Mouse (Mus musculus) CH12.LX (cell line): ENCODE data around the gene Zfyve19. TPM values are rescaled to one million over a fixed set of nuclear protein-coding genes. Genes with fewer than 3 reads are reported as not detected.

Source experiments
- DNase-seq: peaks from one replicate; pipeline ENCODE4 v3.0.0-alpha.2; 2013; ENCODE audit errors: extremely low read depth
- H3K27ac ChIP-seq: 2 replicates; pipeline ENCODE4 v1.5.1; 2012; ENCODE audit warnings: low read depth, mild to moderate bottlenecking, control low read depth, moderate library complexity; ENCODE audit not compliant: insufficient read depth
- H3K27me3 ChIP-seq: replicated peaks from 2 replicates; pipeline ENCODE3; 2012; ENCODE audit warnings: inconsistent platforms
- H3K36me3 ChIP-seq, 2 experiments: replicated peaks in 1 of 2; 2 replicates each; pipeline versions ENCODE3 to v1.6.1; 2012; ENCODE audit warnings: inconsistent platforms in 1 of 2, low read length in 1 of 2, mild to moderate bottlenecking in 1 of 2, mixed read lengths in 1 of 2, moderate library complexity in 1 of 2; ENCODE audit not compliant: control insufficient read depth in 1 of 2, insufficient read depth in 1 of 2
- H3K4me1 ChIP-seq, 2 experiments: 2 replicates each; pipeline ENCODE4 v1.6.1; 2012; ENCODE audit warnings: inconsistent platforms in 1 of 2, moderate library complexity in 1 of 2; ENCODE audit not compliant: insufficient read depth in 2 of 2, control insufficient read depth in 1 of 2
- H3K4me2 ChIP-seq: 2 replicates; pipeline ENCODE4 v1.6.1; 2012; ENCODE audit warnings: low read depth, mild to moderate bottlenecking, control low read depth; ENCODE audit not compliant: poor library complexity, insufficient read depth, severe bottlenecking
- H3K4me3 ChIP-seq, 3 experiments: fragments of 150-350 bp in 1 of 3; sonication (generic) in 1 of 3; replicated peaks in 1 of 3; 2 replicates each; pipeline versions ENCODE3 to v1.5.1; 2011 to 2012; ENCODE audit warnings: low read depth in 2 of 3, low read length in 2 of 3, mild to moderate bottlenecking in 2 of 3, moderate library complexity in 2 of 3, control low read depth in 1 of 3, improper control_type of control experiment in 1 of 3, inconsistent platforms in 1 of 3, mixed read lengths in 1 of 3; ENCODE audit not compliant: poor library complexity in 1 of 3
- H3K79me2 ChIP-seq: replicated peaks from 2 replicates; pipeline ENCODE4 v1.6.1; 2012; ENCODE audit warnings: mild to moderate bottlenecking, moderate library complexity; ENCODE audit not compliant: control insufficient read depth, poor library complexity, insufficient read depth, severe bottlenecking; ENCODE audit errors: extremely low read depth
- H3K9ac ChIP-seq: 2 replicates; pipeline ENCODE4 v1.6.1; 2012; ENCODE audit warnings: low read depth, mild to moderate bottlenecking, control low read depth, moderate library complexity; ENCODE audit not compliant: insufficient read depth
- H3K9me3 ChIP-seq: replicated peaks from 2 replicates; pipeline ENCODE3; 2012; ENCODE audit warnings: low read length, inconsistent platforms, mixed read lengths
- BHLHE40 ChIP-seq: IDR thresholded peaks from 2 replicates; pipeline ENCODE4 v1.6.1; 2011; ENCODE audit warnings: mild to moderate bottlenecking, low read depth, low read length, improper control_type of control experiment
- CHD1 ChIP-seq: IDR thresholded peaks from 2 replicates; pipeline ENCODE4 v1.6.1; 2012; ENCODE audit warnings: low read depth, low read length, improper control_type of control experiment, inconsistent platforms
- CHD2 ChIP-seq: IDR thresholded peaks from 2 replicates; pipeline ENCODE4 v1.6.1; 2011; ENCODE audit warnings: low read length, improper control_type of control experiment
- CTCF ChIP-seq, 2 experiments: IDR thresholded peaks in 1 of 2; conservative IDR thresholded peaks in 1 of 2; 2 replicates each; pipeline ENCODE4 v1.5.1; 2011 to 2012; ENCODE audit warnings: low read depth in 2 of 2, low read length in 2 of 2, improper control_type of control experiment in 1 of 2, inconsistent platforms in 1 of 2, mild to moderate bottlenecking in 1 of 2, moderate library complexity in 1 of 2
- E2F4 ChIP-seq: IDR thresholded peaks from 2 replicates; pipeline ENCODE4 v1.6.1; 2011; ENCODE audit warnings: low read depth, low read length, improper control_type of control experiment; ENCODE audit not compliant: insufficient replicate concordance
- ELF1 ChIP-seq: IDR thresholded peaks from 2 replicates; pipeline ENCODE4 v1.6.1; 2014; ENCODE audit warnings: low read depth, mild to moderate bottlenecking, inconsistent platforms, low read length, improper control_type of control experiment
- EP300 ChIP-seq: IDR thresholded peaks from 2 replicates; pipeline ENCODE4 v1.6.1; 2011; ENCODE audit warnings: low read length, improper control_type of control experiment
- GABPA ChIP-seq: IDR thresholded peaks from 2 replicates; pipeline ENCODE4 v1.6.1; 2012; ENCODE audit warnings: low read depth, low read length, improper control_type of control experiment, inconsistent platforms; ENCODE audit not compliant: insufficient replicate concordance
- JUN ChIP-seq: IDR thresholded peaks from 2 replicates; pipeline ENCODE4 v1.6.1; 2011; ENCODE audit warnings: low read depth, mild to moderate bottlenecking, low read length, improper control_type of control experiment, moderate library complexity; ENCODE audit not compliant: insufficient read depth
- JUND ChIP-seq: conservative IDR thresholded peaks from 2 replicates; pipeline ENCODE4 v1.6.1; 2011; ENCODE audit warnings: low read depth, low read length, improper control_type of control experiment
- KAT2A ChIP-seq: IDR thresholded peaks from 2 replicates; pipeline ENCODE4 v1.6.1; 2012; ENCODE audit warnings: low read length, improper control_type of control experiment, inconsistent platforms; ENCODE audit not compliant: insufficient replicate concordance
- MAX ChIP-seq: IDR thresholded peaks from 2 replicates; pipeline ENCODE4 v1.6.1; 2011; ENCODE audit warnings: low read length, improper control_type of control experiment
- MAZ ChIP-seq: IDR thresholded peaks from 2 replicates; pipeline ENCODE4 v1.6.1; 2012; ENCODE audit warnings: low read depth, mild to moderate bottlenecking, inconsistent platforms, low read length, improper control_type of control experiment, moderate library complexity
- MEF2A ChIP-seq: IDR thresholded peaks from 2 replicates; pipeline ENCODE4 v1.6.1; 2014; ENCODE audit warnings: low read depth, mild to moderate bottlenecking, inconsistent platforms, low read length, improper control_type of control experiment, borderline replicate concordance
- MXI1 ChIP-seq: IDR thresholded peaks from 2 replicates; pipeline ENCODE4 v1.6.1; 2011; ENCODE audit warnings: mild to moderate bottlenecking, low read depth, low read length, improper control_type of control experiment
- MYC ChIP-seq: IDR thresholded peaks from 2 replicates; pipeline ENCODE4 v1.6.1; 2011; ENCODE audit warnings: low read depth, mild to moderate bottlenecking, improper control_type of control experiment, low read length
- POLR2A ChIP-seq: IDR thresholded peaks from 2 replicates; pipeline ENCODE4 v1.6.1; 2011; ENCODE audit warnings: low read depth, mild to moderate bottlenecking, improper control_type of control experiment, low read length
- SIN3A ChIP-seq: IDR thresholded peaks from 2 replicates; pipeline ENCODE4 v1.6.1; 2012; ENCODE audit warnings: low read length, improper control_type of control experiment, inconsistent platforms
- UBTF ChIP-seq: IDR thresholded peaks from 2 replicates; pipeline ENCODE4 v1.6.1; 2012; ENCODE audit warnings: low read depth, mild to moderate bottlenecking, inconsistent platforms, low read length, improper control_type of control experiment, moderate library complexity
- ZC3H11A ChIP-seq: IDR thresholded peaks from 2 replicates; pipeline ENCODE4 v1.6.1; 2012; ENCODE audit warnings: low read depth, mild to moderate bottlenecking, inconsistent platforms, low read length, improper control_type of control experiment
- ZKSCAN1 ChIP-seq: IDR thresholded peaks from 2 replicates; pipeline ENCODE4 v1.6.1; 2012; ENCODE audit warnings: low read depth, inconsistent platforms, low read length, improper control_type of control experiment, borderline replicate concordance
- ZMIZ1 ChIP-seq: IDR thresholded peaks from 2 replicates; pipeline ENCODE4 v1.6.1; 2012; ENCODE audit warnings: low read depth, mild to moderate bottlenecking, inconsistent platforms, low read length, improper control_type of control experiment
- dilution Hi-C: fragments of 300-500 bp; cut with MboI; formaldehyde crosslinking; loops from 2 replicates; pipeline ENCODE4 v1.14.3; 2020; ENCODE audit warnings: low sequenced_read_pairs; ENCODE audit not compliant: extremely low pct_unique_long_range_greater_than_20kb, extremely low pct_ligation_motif_present
- in situ Hi-C: fragments of 300-500 bp; cut with MboI; formaldehyde crosslinking; loops from 3 replicates; pipeline ENCODE4 v1.14.3; 2019; ENCODE audit warnings: low sequenced_read_pairs, low pct_ligation_motif_present, low pct_unique_long_range_greater_than_20kb, mixed read lengths
- polyA plus RNA-seq: library from polyadenylated mRNA; unstranded; fragments of >175 nt; gene quantifications from 2 replicates; pipeline ENCODE4 v1.2.1, GENCODE M21; 2012; ENCODE audit warnings: low read depth; ENCODE audit not compliant: insufficient read length
- total RNA-seq, 2 experiments: library from RNA; depleted of rRNA; stranded (reverse); fragments of 300-350 nt in 1 of 2; fragments of >200 nt in 1 of 2; gene quantifications; 2 replicates each; pipeline ENCODE4 v1.2.3; 2012 to 2014

Zfyve19 gene
- total and polyA plus RNA-seq, 3 experiments = 28.0 to 45.2 (median 38.2) TPM

GRCm38 (mm10) chr2:119207961-119208343, 465 bp upstream of the Zfyve19 start:
- dilution Hi-C loops (no loop called here), in situ Hi-C loops (no loop called here)
- peak overlapping the region; percentile 79 to 90 (median 83) for H3K4me3 ChIP-seq
- TF ChIP-seq GABPA = no peak
- TF ChIP-seq MAZ = no peak
- no peak for TF ChIP-seq CTCF (conservative IDR thresholded peaks at IDR 0.05 in 1 of 2, IDR thresholded peaks at IDR 0.05 in 1 of 2; ENCODE audit: low read depth in 2 of 2, low read length in 2 of 2)
- TF ChIP-seq ZKSCAN1 = no peak
- TF ChIP-seq MAX = no peak
- no peak for TF ChIP-seq BHLHE40
- no peak for TF ChIP-seq EP300
- TF ChIP-seq POLR2A = no peak
- peaks cover 24 to 37% of the 10 kb centered on the region in 2 experiments for H3K36me3 ChIP-seq
- H3K9ac ChIP-seq = peak overlapping the region; percentile 83
- no peaks in the 10 kb centered on the region for H3K27me3 ChIP-seq
- H3K4me2 ChIP-seq = peak overlapping the region; percentile 86
- H3K79me2 ChIP-seq = peaks cover 6% of the 10 kb centered on the region; the same call in 1 of the 2 replicates
- H3K27ac ChIP-seq = no peak overlapping the region; the same call in 1 of the 2 replicates
- DNase-seq = no peak
- no peaks in the 10 kb centered on the region for H3K9me3 ChIP-seq
- peaks cover 0 to 19% of the 10 kb centered on the region in 2 experiments; a peak in 2 of 4 replicates for H3K4me1 ChIP-seq

- peaks cover 26 to 47% of the 10 kb centered on the region in 2 experiments for H3K36me3 ChIP-seq
- no peak overlapping the region for H3K27ac ChIP-seq
- H3K4me1 ChIP-seq = peaks cover 0 to 17% of the 10 kb centered on the region in 2 experiments; a peak in 2 of 4 replicates
- dilution Hi-C loops = no loop called here
- peak overlapping the region; percentile 83 to 94 (median 90) for H3K4me3 ChIP-seq
- in situ Hi-C loops = no loop called here
- H3K4me2 ChIP-seq = peak overlapping the region; percentile 95; the same call in 1 of the 2 replicates
- peaks cover 6% of the 10 kb centered on the region; the same call in 1 of the 2 replicates for H3K79me2 ChIP-seq
- H3K9me3 ChIP-seq = no peaks in the 10 kb centered on the region
- TF ChIP-seq ELF1 = peak; percentile 67
- no peak for TF ChIP-seq JUN
- no peak for TF ChIP-seq CHD2
- no peak for TF ChIP-seq MEF2A
- TF ChIP-seq CHD1 = no peak
- TF ChIP-seq SIN3A = no peak
- 0 out of 2 replicates have a peak, but pooled peaks have one; percentile 14 for TF ChIP-seq MYC
- TF ChIP-seq KAT2A = no peak
- TF ChIP-seq ZC3H11A = no peak
- TF ChIP-seq UBTF = no peak
- no peak; the same call in 1 of the 2 replicates for TF ChIP-seq ZMIZ1
- TF ChIP-seq MAZ = no peak
- no peak for TF ChIP-seq E2F4
- TF ChIP-seq JUND = no peak
- TF ChIP-seq CTCF (conservative IDR thresholded peaks at IDR 0.05 in 1 of 2, IDR thresholded peaks at IDR 0.05 in 1 of 2; ENCODE audit: low read depth in 2 of 2, low read length in 2 of 2) = no peak
- peak; percentile 12; the same call in 1 of the 2 replicates for TF ChIP-seq MXI1
- H3K9ac ChIP-seq = peak overlapping the region; percentile 74
- DNase-seq = peak; percentile 51
- H3K27me3 ChIP-seq = no peaks in the 10 kb centered on the region
Measured at GRCm38 (mm10) chr2:119209176-119209507, 725 bp downstream of the Zfyve19 start.
